Mouse (Mus musculus): Measurements from ENCODE around the gene Celf2. TPM values are rescaled to one million over a fixed set of nuclear protein-coding genes. Genes with fewer than 3 reads are reported as not detected.

The Celf2 gene
- polyA plus RNA-seq, 1 experiment from 2014 or later, result 13.9 TPM

GRCm38 (mm10) chr2:6815281-6815680, 694.1 kb downstream of the Celf2 start:
- H3K4me1 ChIP-seq (replicated peaks; ENCODE audit: insufficient read depth, low read length), result no peaks in the 10 kb centered on the region
- H3K27ac ChIP-seq, result no peak overlapping the region
- TF ChIP-seq CTCF (IDR thresholded peaks at IDR 0.05; ENCODE audit: low read depth), result no peak
- H3K27me3 ChIP-seq (ENCODE audit: insufficient read depth, low read length), result no peaks in the 10 kb centered on the region
- no peaks in the 10 kb centered on the region for H3K9me3 ChIP-seq (replicated peaks; ENCODE audit: low read length)
- DNase-seq (ENCODE audit: low spot score), result no peak
- no peak overlapping the region for H3K4me2 ChIP-seq (ENCODE audit: low read length)
- no peaks in the 10 kb centered on the region for H3K36me3 ChIP-seq (ENCODE audit: insufficient read depth, low read length)
- H3K4me3 ChIP-seq (replicated peaks; ENCODE audit: low read depth, low read length), result no peak overlapping the region
- H3K9ac ChIP-seq (ENCODE audit: low read depth, low read length), result no peak overlapping the region
- no peak for ATAC-seq (replicated peaks; ENCODE audit: low FRiP score, low read depth)
- WGBS, result 86% methylated on average over 2 of the region's 2 CpGs

GRCm38 (mm10) chr2:6808736-6809135, 700.6 kb downstream of the Celf2 start:
- Histone ChIP-seq H3K9ac (ENCODE audit: low read depth, low read length) (no peak overlapping the region), H3K27ac (no peak overlapping the region), H3K4me2 (ENCODE audit: low read length) (no peak overlapping the region), H3K4me3 (replicated peaks; ENCODE audit: low read depth, low read length) (no peak overlapping the region), H3K9me3 (replicated peaks; ENCODE audit: low read length) (no peaks in the 10 kb centered on the region), H3K27me3 (ENCODE audit: insufficient read depth, low read length) (no peaks in the 10 kb centered on the region), H3K36me3 (ENCODE audit: insufficient read depth, low read length) (no peaks in the 10 kb centered on the region), H3K4me1 (replicated peaks; ENCODE audit: insufficient read depth, low read length) (no peaks in the 10 kb centered on the region)
- TF ChIP-seq CTCF (IDR thresholded peaks at IDR 0.05; ENCODE audit: low read depth), result no peak
- no peak for DNase-seq (ENCODE audit: low spot score)
- WGBS, result 80% methylated on average over 1 of the region's 1 CpGs
- ATAC-seq (replicated peaks; ENCODE audit: low FRiP score, low read depth), result no peak

GRCm38 (mm10) chr2:6796754-6797153, 712.6 kb downstream of the Celf2 start:
- Histone ChIP-seq H3K4me1 (replicated peaks; ENCODE audit: insufficient read depth, low read length) (no peaks in the 10 kb centered on the region), H3K9ac (ENCODE audit: low read depth, low read length) (no peak overlapping the region), H3K4me2 (ENCODE audit: low read length) (no peak overlapping the region), H3K4me3 (replicated peaks; ENCODE audit: low read depth, low read length) (no peak overlapping the region), H3K27me3 (ENCODE audit: insufficient read depth, low read length) (no peaks in the 10 kb centered on the region), H3K9me3 (replicated peaks; ENCODE audit: low read length) (no peaks in the 10 kb centered on the region), H3K36me3 (ENCODE audit: insufficient read depth, low read length) (no peaks in the 10 kb centered on the region), H3K27ac (no peak overlapping the region)
- DNase-seq (ENCODE audit: low spot score), result peak; percentile 6
- 60% methylated on average over 5 of the region's 5 CpGs for WGBS
- TF ChIP-seq CTCF (IDR thresholded peaks at IDR 0.05; ENCODE audit: low read depth), result no peak
- no peak for ATAC-seq (replicated peaks; ENCODE audit: low FRiP score, low read depth)

GRCm38 (mm10) chr2:6795995-6796588, 713.3 kb downstream of the Celf2 start:
- H3K27me3 ChIP-seq (ENCODE audit: insufficient read depth, low read length), result no peaks in the 10 kb centered on the region
- no peaks in the 10 kb centered on the region for H3K9me3 ChIP-seq (replicated peaks; ENCODE audit: low read length)
- no peak for TF ChIP-seq CTCF (IDR thresholded peaks at IDR 0.05; ENCODE audit: low read depth)
- H3K4me3 ChIP-seq (replicated peaks; ENCODE audit: low read depth, low read length), result no peak overlapping the region
- H3K4me2 ChIP-seq (ENCODE audit: low read length), result no peak overlapping the region
- no peak overlapping the region for H3K27ac ChIP-seq
- WGBS, result 65% methylated on average over 5 of the region's 5 CpGs
- no peaks in the 10 kb centered on the region for H3K4me1 ChIP-seq (replicated peaks; ENCODE audit: insufficient read depth, low read length)
- H3K9ac ChIP-seq (ENCODE audit: low read depth, low read length), result no peak overlapping the region
- no peak for DNase-seq (ENCODE audit: low spot score)
- no peak for ATAC-seq (replicated peaks; ENCODE audit: low FRiP score, low read depth)
- no peaks in the 10 kb centered on the region for H3K36me3 ChIP-seq (ENCODE audit: insufficient read depth, low read length)

GRCm38 (mm10) chr2:6794858-6795257, 714.5 kb downstream of the Celf2 start:
- Histone ChIP-seq H3K9me3 (replicated peaks; ENCODE audit: low read length) (no peaks in the 10 kb centered on the region), H3K27me3 (ENCODE audit: insufficient read depth, low read length) (no peaks in the 10 kb centered on the region), H3K9ac (ENCODE audit: low read depth, low read length) (no peak overlapping the region), H3K4me2 (ENCODE audit: low read length) (no peak overlapping the region), H3K4me3 (replicated peaks; ENCODE audit: low read depth, low read length) (no peak overlapping the region), H3K4me1 (replicated peaks; ENCODE audit: insufficient read depth, low read length) (no peaks in the 10 kb centered on the region), H3K36me3 (ENCODE audit: insufficient read depth, low read length) (no peaks in the 10 kb centered on the region), H3K27ac (no peak overlapping the region)
- TF ChIP-seq CTCF (IDR thresholded peaks at IDR 0.05; ENCODE audit: low read depth), result no peak
- WGBS, result 70% methylated on average over 7 of the region's 7 CpGs
- DNase-seq (ENCODE audit: low spot score), result no peak
- no peak for ATAC-seq (replicated peaks; ENCODE audit: low FRiP score, low read depth)

GRCm38 (mm10) chr2:6790876-6791275, 718.5 kb downstream of the Celf2 start:
- DNase-seq (ENCODE audit: low spot score), result no peak

More at GRCm38 (mm10) chr2:6790876-6791275, 718.5 kb downstream of the Celf2 start:
- Histone ChIP-seq H3K36me3 (ENCODE audit: insufficient read depth, low read length) (no peaks in the 10 kb centered on the region), H3K4me2 (ENCODE audit: low read length) (no peak overlapping the region), H3K9me3 (replicated peaks; ENCODE audit: low read length) (no peaks in the 10 kb centered on the region), H3K4me3 (replicated peaks; ENCODE audit: low read depth, low read length) (no peak overlapping the region), H3K9ac (ENCODE audit: low read depth, low read length) (no peak overlapping the region), H3K27me3 (ENCODE audit: insufficient read depth, low read length) (no peaks in the 10 kb centered on the region), H3K27ac (no peak overlapping the region), H3K4me1 (replicated peaks; ENCODE audit: insufficient read depth, low read length) (no peaks in the 10 kb centered on the region)
- no peak for ATAC-seq (replicated peaks; ENCODE audit: low FRiP score, low read depth)
- 88% methylated on average over 2 of the region's 2 CpGs for WGBS
- TF ChIP-seq CTCF (IDR thresholded peaks at IDR 0.05; ENCODE audit: low read depth), result no peak

All from kidney, postnatal 0 days (tissue).